Mouse (Mus musculus) intestine, embryonic 15.5 days (tissue): ENCODE results near the gene Gpx1. TPM values are rescaled to one million over a fixed set of nuclear protein-coding genes. Genes with fewer than 3 reads are reported as not detected.

Experiments
- ATAC-seq: fragments of 200-750 bp; cut with Nextera tagmentation; 2 replicates; pipeline ENCODE4 v1.8.0; 2017; ENCODE audit warnings: moderate TSS enrichment, moderate library complexity
- H3K27ac ChIP-seq: fragments of 300-500 bp; sonication (generic); 2 replicates; pipeline ENCODE4 v1.5.1; 2015; ENCODE audit warnings: mild to moderate bottlenecking, inconsistent platforms
- H3K27me3 ChIP-seq: fragments of 300-500 bp; sonication (generic); replicated peaks from 2 replicates; pipeline ENCODE4 v1.6.1; 2015; ENCODE audit warnings: inconsistent platforms
- H3K36me3 ChIP-seq: fragments of 300-500 bp; sonication (generic); 2 replicates; pipeline ENCODE4 v1.6.1; 2015; ENCODE audit warnings: inconsistent platforms
- H3K4me1 ChIP-seq: fragments of 300-500 bp; sonication (generic); replicated peaks from 2 replicates; pipeline ENCODE4 v1.6.1; 2015; ENCODE audit warnings: inconsistent platforms
- H3K4me2 ChIP-seq: fragments of 300-500 bp; sonication (generic); replicated peaks from 2 replicates; pipeline ENCODE4 v1.6.1; 2015; ENCODE audit warnings: mild to moderate bottlenecking, inconsistent platforms
- H3K4me3 ChIP-seq: fragments of 300-500 bp; sonication (generic); replicated peaks from 2 replicates; pipeline ENCODE4 v1.5.1; 2015; ENCODE audit warnings: inconsistent platforms
- H3K9ac ChIP-seq: fragments of 300-500 bp; sonication (generic); 2 replicates; pipeline ENCODE4 v1.6.1; 2015; ENCODE audit warnings: inconsistent platforms
- H3K9me3 ChIP-seq: fragments of 300-500 bp; sonication (generic); 2 replicates; pipeline ENCODE4 v1.6.1; 2016; ENCODE audit warnings: inconsistent platforms
- WGBS: fragments of 180-500 bp; shearing (Covaris S2); methylation state at CpG from one replicate; pipeline ENCODE4 v1.1.7; 2015; 5-methylcytosine and 5-hydroxymethylcytosine counted together
- polyA plus RNA-seq: library from polyadenylated mRNA; unstranded; fragments of >200 nt; fragmentation: Nextera tagmentation; extraction: Ambion mirVana; gene quantifications from 2 replicates; pipeline ENCODE4 v1.2.1, GENCODE M21; 2015

The Gpx1 gene
- 1,041 and 1,081 TPM in 2 replicates for polyA plus RNA-seq

DNA sequence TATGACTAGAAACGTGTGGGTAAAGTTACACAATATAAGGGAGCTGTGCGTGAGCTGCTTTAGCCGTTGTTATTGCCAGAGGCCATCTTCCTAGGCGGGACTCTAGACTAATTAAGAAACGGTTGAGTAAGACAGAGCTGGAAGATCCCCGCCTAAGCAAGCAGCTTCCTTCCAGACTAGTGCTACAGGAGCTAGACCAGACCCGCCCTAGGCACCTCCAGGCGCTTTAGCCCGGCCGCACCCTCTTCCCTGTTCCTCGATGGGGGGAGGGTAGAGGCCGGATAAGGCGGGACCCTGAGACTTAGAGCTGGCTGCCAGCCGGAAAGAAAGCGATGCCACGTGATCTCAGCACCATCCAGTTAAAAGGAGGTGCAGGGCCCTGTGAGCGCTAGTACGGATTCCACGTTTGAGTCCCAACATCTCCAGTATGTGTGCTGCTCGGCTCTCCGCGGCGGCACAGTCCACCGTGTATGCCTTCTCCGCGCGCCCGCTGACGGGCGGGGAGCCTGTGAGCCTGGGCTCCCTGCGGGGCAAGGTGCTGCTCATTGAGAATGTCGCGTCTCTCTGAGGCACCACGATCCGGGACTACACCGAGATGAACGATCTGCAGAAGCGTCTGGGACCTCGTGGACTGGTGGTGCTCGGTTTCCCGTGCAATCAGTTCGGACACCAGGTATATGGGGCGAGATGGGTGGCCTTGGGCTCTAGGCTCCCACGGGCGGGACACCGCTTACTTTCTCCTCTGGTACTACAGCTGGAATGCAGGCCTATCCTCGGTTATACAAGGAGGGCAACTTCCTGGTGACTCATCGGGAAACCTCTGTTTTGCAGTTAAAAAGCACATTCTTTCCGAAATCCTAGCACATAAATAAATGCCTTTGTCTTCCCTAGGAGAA, at the start of gene Gpx1:
Gene Gpx1, plus strand, starts transcription at position 18 of the 896 bp plus-strand sequence.
- H3K4me1 ChIP-seq = peaks cover 15% of the 10 kb centered on the region
- H3K36me3 ChIP-seq = peaks cover 14% of the 10 kb centered on the region
- H3K4me3 ChIP-seq = peak within 1 kb of the TSS; percentile 73
- H3K4me2 ChIP-seq = peak within 1 kb of the TSS; percentile 70
- under 1% methylated on average over 49 of the region's 49 CpGs for WGBS
- no peaks in the 10 kb centered on the region for H3K27me3 ChIP-seq
- peak within 1 kb of the TSS; percentile 97 for H3K27ac ChIP-seq
- peak within 1 kb of the TSS; percentile 90 for H3K9ac ChIP-seq
- H3K9me3 ChIP-seq = no peaks in the 10 kb centered on the region
- ATAC-seq = peak; percentile 96

- WGBS = 56% methylated on average over 2 of the region's 2 CpGs
- Histone ChIP-seq H3K9ac (no peak overlapping the region), H3K9me3 (no peaks in the 10 kb centered on the region), H3K4me1 (no peaks in the 10 kb centered on the region), H3K27me3 (no peaks in the 10 kb centered on the region), H3K4me3 (no peak overlapping the region; the same call in 1 of the 2 replicates), H3K4me2 (0 out of 2 replicates have a peak overlapping the region, but pooled peaks have one; percentile 76), H3K36me3 (no peaks in the 10 kb centered on the region), H3K27ac (no peak overlapping the region)
- no peak for ATAC-seq
Observed at GRCm38 (mm10) chr9:108289347-108289746, 49.4 kb upstream of the Gpx1 start.

GRCm38 (mm10) chr9:108290016-108290750, 48.5 kb upstream of the Gpx1 start, which contains the start of gene Nicn1:
TSS of gene Nicn1 (plus strand) at chr9:108290429.
- Histone ChIP-seq H3K4me2 (peak within 1 kb of the TSS; percentile 76), H3K27me3 (no peaks in the 10 kb centered on the region), H3K27ac (peak within 1 kb of the TSS; percentile 51), H3K36me3 (no peaks in the 10 kb centered on the region), H3K9me3 (no peaks in the 10 kb centered on the region), H3K4me3 (peak within 1 kb of the TSS; percentile 60), H3K9ac (peak within 1 kb of the TSS; percentile 54), H3K4me1 (no peaks in the 10 kb centered on the region)
- ATAC-seq = peak; percentile 99
- WGBS = under 1% methylated on average over 32 of the region's 32 CpGs

- no peaks in the 10 kb centered on the region for H3K27me3 ChIP-seq
- peak overlapping the region; percentile 76 for H3K4me2 ChIP-seq
- 0 out of 2 replicates have a peak overlapping the region, but pooled peaks have one; percentile 51 for H3K27ac ChIP-seq
- peak overlapping the region; percentile 46 for H3K9ac ChIP-seq
- H3K4me3 ChIP-seq = peak overlapping the region; percentile 60
- H3K36me3 ChIP-seq = no peaks in the 10 kb centered on the region
- ATAC-seq = no peak
- no peaks in the 10 kb centered on the region for H3K9me3 ChIP-seq
- no peaks in the 10 kb centered on the region for H3K4me1 ChIP-seq
- 33% methylated on average over 6 of the region's 6 CpGs for WGBS
Observed at GRCm38 (mm10) chr9:108290773-108291172, 47.9 kb upstream of the Gpx1 start.

DNA sequence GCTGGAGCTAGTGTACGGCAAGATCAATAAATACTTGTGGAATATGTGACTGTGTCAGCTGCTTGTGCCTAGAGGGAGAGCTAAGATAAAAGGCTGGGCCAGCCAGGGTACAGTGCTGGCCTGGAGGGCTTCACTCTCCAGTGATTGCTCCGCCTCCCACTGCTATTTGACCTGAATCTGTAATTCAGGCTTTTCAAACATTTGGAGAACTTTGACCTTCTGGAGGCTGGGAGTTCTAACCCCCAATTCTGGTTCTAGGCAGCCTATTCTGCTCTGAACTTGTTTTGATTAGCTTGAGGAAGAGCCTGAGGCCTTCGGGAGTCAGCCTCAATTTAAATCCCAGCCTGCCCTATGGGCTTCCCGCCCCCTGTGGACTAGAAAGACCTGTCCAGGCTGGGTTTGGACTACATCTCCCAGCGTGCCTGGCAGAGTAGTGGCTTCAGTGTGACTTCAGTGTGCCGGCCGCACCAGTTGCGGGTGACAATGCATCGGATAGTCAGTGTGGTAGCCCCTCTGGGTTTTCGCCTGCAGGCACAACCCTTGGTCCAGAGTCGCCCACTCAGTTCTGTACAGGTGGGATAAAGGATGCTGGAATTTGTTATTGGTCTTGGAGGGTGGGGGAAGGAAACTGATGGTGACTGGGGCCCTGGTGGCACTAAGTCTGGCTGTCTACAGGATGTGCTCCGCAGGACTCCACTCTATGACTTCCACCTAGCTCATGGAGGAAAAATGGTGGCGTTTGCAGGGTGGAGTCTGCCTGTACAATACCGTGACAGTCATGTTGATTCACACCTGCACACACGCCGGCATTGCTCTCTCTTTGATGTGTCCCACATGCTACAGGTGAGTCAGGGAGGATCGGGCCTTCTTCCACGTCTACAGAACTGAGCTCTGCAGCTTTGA, 42.0 kb upstream of the Gpx1 start, which contains the start of gene Amt:
Gene Amt, plus strand, starts transcription at position 401 of the 903 bp plus-strand sequence.
- no peaks in the 10 kb centered on the region for H3K27me3 ChIP-seq
- WGBS = 25% methylated on average over 18 of the region's 18 CpGs
- ATAC-seq = peak; percentile 89
- no peaks in the 10 kb centered on the region for H3K9me3 ChIP-seq
- peak within 1 kb of the TSS; percentile 82 for H3K27ac ChIP-seq
- peak within 1 kb of the TSS; percentile 43 for H3K4me2 ChIP-seq
- H3K9ac ChIP-seq = peak within 1 kb of the TSS; percentile 42; the same call in 1 of the 2 replicates
- peak within 1 kb of the TSS; percentile 18 for H3K4me3 ChIP-seq
- H3K4me1 ChIP-seq = peaks cover 3% of the 10 kb centered on the region; the same call in 1 of the 2 replicates
- no peaks in the 10 kb centered on the region for H3K36me3 ChIP-seq

DNA sequence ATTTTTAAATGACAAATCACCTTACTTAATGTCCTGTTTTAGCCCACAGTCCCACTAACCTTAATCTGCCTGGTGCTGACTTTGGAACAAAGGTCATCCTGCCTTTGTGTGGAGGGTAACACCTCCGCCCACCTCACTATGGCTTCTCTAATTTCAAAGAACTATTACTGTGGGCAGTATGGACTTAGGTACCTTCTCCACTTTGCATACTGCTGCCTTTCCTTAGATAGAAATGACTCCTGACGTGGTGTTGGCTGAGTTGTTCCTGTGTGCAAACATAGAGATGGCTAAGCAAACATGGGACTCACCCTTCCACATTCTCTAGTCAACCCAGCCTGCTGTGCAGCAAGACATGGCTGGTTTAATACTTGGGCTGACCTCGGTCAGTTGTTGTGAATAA, 36.9 kb upstream of the Gpx1 start:
- 58% methylated on average over 3 of the region's 3 CpGs for WGBS
- Histone ChIP-seq H3K4me2 (no peak overlapping the region), H3K4me1 (peaks cover 4% of the 10 kb centered on the region), H3K27me3 (no peaks in the 10 kb centered on the region), H3K9me3 (no peaks in the 10 kb centered on the region), H3K27ac (peak overlapping the region; percentile 67), H3K9ac (no peak overlapping the region), H3K36me3 (peaks cover 8% of the 10 kb centered on the region; the same call in 1 of the 2 replicates), H3K4me3 (no peak overlapping the region)
- ATAC-seq = peak; percentile 7; the same call in 1 of the 2 replicates

- Histone ChIP-seq H3K4me2 (peak overlapping the region; percentile 60), H3K9me3 (no peaks in the 10 kb centered on the region), H3K9ac (no peak overlapping the region), H3K4me1 (peaks cover 17% of the 10 kb centered on the region), H3K4me3 (peak overlapping the region; percentile 87), H3K36me3 (peaks cover 8% of the 10 kb centered on the region; the same call in 1 of the 2 replicates), H3K27me3 (no peaks in the 10 kb centered on the region), H3K27ac (0 out of 2 replicates have a peak overlapping the region, but pooled peaks have one; percentile 82)
- WGBS = 74% methylated on average over 4 of the region's 4 CpGs
- no peak for ATAC-seq
Observed at GRCm38 (mm10) chr9:108304716-108305115, 34.0 kb upstream of the Gpx1 start.

- Histone ChIP-seq H3K27ac (peak overlapping the region; percentile 82), H3K9ac (peak overlapping the region; percentile 84), H3K27me3 (no peaks in the 10 kb centered on the region), H3K4me2 (peak overlapping the region; percentile 60), H3K36me3 (peaks cover 8% of the 10 kb centered on the region; the same call in 1 of the 2 replicates), H3K4me1 (peaks cover 20% of the 10 kb centered on the region), H3K4me3 (peak overlapping the region; percentile 87), H3K9me3 (no peaks in the 10 kb centered on the region)
- ATAC-seq = no peak
- WGBS = 3% methylated on average over 1 of the region's 1 CpGs
Observed at GRCm38 (mm10) chr9:108305170-108305569, 33.5 kb upstream of the Gpx1 start.

- H3K9me3 ChIP-seq = no peaks in the 10 kb centered on the region
- peak within 1 kb of the TSS; percentile 87 for H3K4me3 ChIP-seq
- H3K9ac ChIP-seq = peak within 1 kb of the TSS; percentile 98
- peak within 1 kb of the TSS; percentile 63 for H3K4me2 ChIP-seq
- peaks cover 8% of the 10 kb centered on the region; the same call in 1 of the 2 replicates for H3K36me3 ChIP-seq
- WGBS = under 1% methylated on average over 81 of the region's 81 CpGs
- peak; percentile 96 for ATAC-seq
- peaks cover 20% of the 10 kb centered on the region for H3K4me1 ChIP-seq
- no peaks in the 10 kb centered on the region for H3K27me3 ChIP-seq
- peak within 1 kb of the TSS; percentile 100 for H3K27ac ChIP-seq
Observed at GRCm38 (mm10) chr9:108305629-108306520, 32.8 kb upstream of the Gpx1 start, which contains the start of the genes Rhoa and Tcta. TSS of gene Rhoa (plus strand) at chr9:108306129. TSS of gene Tcta (minus strand) at chr9:108306160.

DNA sequence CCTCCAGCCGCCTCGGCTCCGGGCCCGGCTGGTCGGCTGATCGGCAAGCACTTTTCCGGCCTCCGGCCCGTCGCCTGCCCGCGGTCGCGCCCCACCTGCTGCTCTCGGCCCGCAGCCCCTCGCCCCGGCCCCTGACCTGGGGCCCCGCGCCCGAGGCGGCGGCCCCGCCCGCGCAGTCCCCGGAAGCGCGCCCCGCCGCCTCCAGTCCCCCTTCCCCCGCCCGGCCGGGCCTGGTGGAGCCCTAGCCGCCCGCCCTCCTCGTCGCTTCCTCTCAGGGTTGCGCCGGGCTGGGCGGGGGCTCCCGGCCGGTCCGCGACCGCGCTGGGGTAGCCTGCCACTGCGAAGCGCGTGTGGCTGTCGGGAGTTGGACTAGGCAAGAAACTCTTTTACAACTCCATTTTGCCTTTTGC, 32.1 kb upstream of the Gpx1 start:
- peak; percentile 81 for ATAC-seq
- under 1% methylated on average over 48 of the region's 51 CpGs for WGBS
- H3K4me3 ChIP-seq = peak overlapping the region; percentile 87
- H3K4me1 ChIP-seq = peaks cover 20% of the 10 kb centered on the region
- peak overlapping the region; percentile 100 for H3K27ac ChIP-seq
- H3K9me3 ChIP-seq = no peaks in the 10 kb centered on the region
- no peaks in the 10 kb centered on the region for H3K27me3 ChIP-seq
- peak overlapping the region; percentile 98 for H3K9ac ChIP-seq
- H3K36me3 ChIP-seq = peaks cover 8% of the 10 kb centered on the region; the same call in 1 of the 2 replicates
- H3K4me2 ChIP-seq = peak overlapping the region; percentile 63
